Mouse (Mus musculus): ENCODE results near the gene Hic2. TPM values are rescaled to one million over a fixed set of nuclear protein-coding genes. Genes with fewer than 3 reads are reported as not detected.
A peak's percentile ranks its signal among the peaks of the same experiment; 100 is the strongest.

Gene Hic2
- total and polyA plus RNA-seq, 3 experiments, result 5.9 to 9.5 TPM; not detected in 1

DNA sequence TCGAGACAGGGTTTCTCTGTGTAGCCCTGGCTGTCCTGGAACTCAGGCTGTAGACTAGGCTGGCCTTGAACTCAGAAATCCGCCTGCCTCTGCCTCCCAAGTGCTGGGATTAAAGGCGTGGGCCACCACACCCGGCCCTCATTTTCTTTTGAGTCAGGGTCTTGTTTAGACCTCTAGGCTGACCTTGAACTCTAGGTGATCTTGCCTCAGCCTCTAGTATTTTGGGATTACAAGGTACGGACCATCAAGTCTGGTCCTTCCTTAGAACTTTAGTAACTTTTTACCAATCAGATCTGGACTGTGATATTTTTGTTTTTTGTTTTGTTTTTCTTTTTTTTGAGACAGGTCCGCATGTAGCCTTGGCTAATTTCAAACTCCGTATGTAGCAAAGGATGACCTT lies 42.3 kb downstream of the Hic2 start, which contains the start of gene Tmem191c:
Gene Tmem191c (plus strand): TSS at position 357 of the 400 bp plus-strand sequence.
- peak within 1 kb of the TSS; percentile 62 to 73 for H3K4me3 ChIP-seq (ENCODE audit: control insufficient read depth in 1 of 2, insufficient read depth in 1 of 2, low read depth in 2 of 2, low read length in 2 of 2)
- no peaks in the 10 kb centered on the region for H3K9me3 ChIP-seq (replicated peaks; ENCODE audit: insufficient read depth, low read length)
- H3K27me3 ChIP-seq (ENCODE audit: control insufficient read depth in 1 of 2, insufficient read depth in 2 of 2, low read length in 2 of 2), result no peaks in the 10 kb centered on the region
- no peak for DNase-seq (ENCODE audit: low read depth, low spot score)
- no peaks in the 10 kb centered on the region for H3K36me3 ChIP-seq (ENCODE audit: control insufficient read depth in 1 of 2, insufficient read depth in 2 of 2, low read length in 2 of 2)
- 0 out of 2 replicates have a peak, but pooled peaks have one; percentile 12 for TF ChIP-seq ZKSCAN1 (IDR thresholded peaks at IDR 0.05; ENCODE audit: low read depth, low read length)
- TF ChIP-seq HCFC1 (IDR thresholded peaks at IDR 0.05; ENCODE audit: low read depth, low read length), result no peak
- 0 out of 4 replicates have a peak, but pooled peaks cover 0 to 4% of the 10 kb centered on the region in 2 experiments for H3K4me1 ChIP-seq (ENCODE audit: control insufficient read depth in 1 of 2, insufficient read depth in 2 of 2, low read length in 2 of 2)
- peak within 1 kb of the TSS; percentile 66 for H3K9ac ChIP-seq (ENCODE audit: control insufficient read depth, low read depth, low read length, poor library complexity, severe bottlenecking)
- H3K79me2 ChIP-seq (ENCODE audit: control insufficient read depth, insufficient read depth, low read length, poor library complexity), result no peaks in the 10 kb centered on the region
- no peak within 1 kb of the TSS for H3K27ac ChIP-seq (ENCODE audit: control insufficient read depth, low read depth, low read length)

DNA sequence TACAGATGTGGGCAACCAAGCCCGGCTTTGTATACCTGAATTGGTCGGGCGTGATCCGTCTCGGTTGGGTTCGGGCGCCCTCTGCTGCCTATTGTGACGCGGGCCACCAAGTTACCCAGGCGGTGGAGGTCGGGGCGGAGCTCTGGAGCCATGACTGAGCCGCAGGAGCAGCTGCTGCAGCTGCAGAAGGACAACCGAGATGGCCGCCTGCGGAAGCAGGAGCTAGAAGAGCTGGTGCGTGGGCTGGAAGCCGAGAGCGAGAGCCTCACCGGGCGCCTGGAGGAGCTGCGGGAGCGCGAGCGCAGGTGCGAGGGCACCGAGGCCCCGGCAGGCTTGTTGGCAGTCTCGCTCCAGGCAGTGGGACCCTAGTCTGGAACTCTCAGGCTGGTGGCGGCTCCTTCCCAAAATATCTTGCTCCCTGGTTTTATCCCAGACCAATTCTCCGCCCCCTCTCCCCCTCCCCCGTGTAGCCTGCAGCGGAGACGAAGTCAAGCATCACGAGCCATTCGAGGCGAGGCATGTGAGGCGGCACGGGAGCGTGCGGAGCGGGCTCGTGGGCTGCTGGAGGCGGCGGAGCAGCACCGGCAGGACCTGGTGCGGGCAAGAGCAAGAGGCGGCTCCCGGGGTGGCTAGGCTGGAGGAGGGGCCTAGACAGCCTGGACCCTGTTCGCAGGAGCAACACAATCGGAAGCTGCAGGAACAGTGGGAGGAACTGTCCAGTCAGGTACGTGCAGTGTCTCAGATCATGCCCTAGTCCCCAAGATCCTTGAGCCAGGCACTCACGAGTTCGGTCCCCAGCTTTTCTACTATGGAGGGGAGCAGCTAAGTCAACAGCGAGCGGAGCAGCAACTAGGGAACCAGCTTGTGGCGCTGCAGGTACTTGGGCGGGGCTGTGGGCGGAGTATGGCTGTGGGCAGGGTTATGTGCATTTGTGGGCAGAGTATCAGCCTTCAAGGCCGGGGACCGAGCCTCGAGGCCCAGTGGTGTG lies 43.1 kb downstream of the Hic2 start:
- Histone ChIP-seq H3K27ac (ENCODE audit: control insufficient read depth, low read depth, low read length) (no peak overlapping the region), H3K4me3 (ENCODE audit: control insufficient read depth in 1 of 2, insufficient read depth in 1 of 2, low read depth in 2 of 2, low read length in 2 of 2) (peak overlapping the region; percentile 62 to 73), H3K9me3 (replicated peaks; ENCODE audit: insufficient read depth, low read length) (no peaks in the 10 kb centered on the region), H3K4me1 (ENCODE audit: control insufficient read depth in 1 of 2, insufficient read depth in 2 of 2, low read length in 2 of 2) (0 out of 4 replicates have a peak, but pooled peaks cover 0 to 4% of the 10 kb centered on the region in 2 experiments), H3K9ac (ENCODE audit: control insufficient read depth, low read depth, low read length, poor library complexity, severe bottlenecking) (peak overlapping the region; percentile 66), H3K36me3 (ENCODE audit: control insufficient read depth in 1 of 2, insufficient read depth in 2 of 2, low read length in 2 of 2) (no peaks in the 10 kb centered on the region), H3K79me2 (ENCODE audit: control insufficient read depth, insufficient read depth, low read length, poor library complexity) (no peaks in the 10 kb centered on the region), H3K27me3 (ENCODE audit: control insufficient read depth in 1 of 2, insufficient read depth in 2 of 2, low read length in 2 of 2) (no peaks in the 10 kb centered on the region)
- peak; percentile 94 for DNase-seq (ENCODE audit: low read depth, low spot score)
- TF ChIP-seq POLR2A (IDR thresholded peaks at IDR 0.05; ENCODE audit: control insufficient read depth in 1 of 2, insufficient read depth in 1 of 2, low read depth in 1 of 2, low read length in 2 of 2, poor library complexity in 1 of 2) (peak; percentile 44 to 45; a peak in 1 of 4 replicates), SMC3 (IDR thresholded peaks at IDR 0.05; ENCODE audit: low read depth, low read length) (peak; percentile 98), MYC (IDR thresholded peaks at IDR 0.05; ENCODE audit: low read depth, low read length) (no peak), ZMIZ1 (IDR thresholded peaks at IDR 0.05; ENCODE audit: low read depth, low read length) (no peak), ETS1 (IDR thresholded peaks at IDR 0.05; ENCODE audit: low read depth, low read length) (0 out of 2 replicates have a peak, but pooled peaks have one; percentile 7), KAT2A (conservative IDR thresholded peaks at IDR 0.05; ENCODE audit: low read depth, low read length) (no peak), RCOR1 (IDR thresholded peaks at IDR 0.05; ENCODE audit: low read depth, low read length) (no peak), E2F4 (IDR thresholded peaks at IDR 0.05; ENCODE audit: borderline replicate concordance, low read depth, low read length) (no peak), MYB (IDR thresholded peaks at IDR 0.05; ENCODE audit: low read depth, low read length) (no peak), CHD1 (IDR thresholded peaks at IDR 0.05; ENCODE audit: low read depth, low read length) (no peak), HCFC1 (IDR thresholded peaks at IDR 0.05; ENCODE audit: low read depth, low read length) (0 out of 2 replicates have a peak, but pooled peaks have one; percentile 30), NRF1 (IDR thresholded peaks at IDR 0.05; ENCODE audit: insufficient read depth, low read depth, low read length, poor library complexity, severe bottlenecking) (no peak), JUND (IDR thresholded peaks at IDR 0.05; ENCODE audit: low read depth, low read length) (no peak), MXI1 (IDR thresholded peaks at IDR 0.05; ENCODE audit: low read depth, low read length) (peak; percentile 78), NELFE (IDR thresholded peaks at IDR 0.05; ENCODE audit: low read depth, low read length) (no peak; the same call in 1 of the 2 replicates), USF1 (IDR thresholded peaks at IDR 0.05; ENCODE audit: low read depth, low read length) (no peak), MAZ (IDR thresholded peaks at IDR 0.05; ENCODE audit: low read depth, low read length) (0 out of 2 replicates have a peak, but pooled peaks have one; percentile 38), EP300 (IDR thresholded peaks at IDR 0.05; ENCODE audit: low read depth in 1 of 2, low read length in 2 of 2) (0 out of 4 replicates have a peak, but pooled peaks of 1 of the 2 experiments have one; percentile 11), USF2 (IDR thresholded peaks at IDR 0.05; ENCODE audit: borderline replicate concordance in 1 of 2, insufficient read depth in 1 of 2, low read depth in 1 of 2, low read length in 2 of 2) (no peak), POLR2AphosphoS5 (IDR thresholded peaks at IDR 0.05; ENCODE audit: borderline replicate concordance, low read depth, low read length) (no peak), TAL1 (IDR thresholded peaks at IDR 0.05; ENCODE audit: low read length) (no peak), ELF1 (IDR thresholded peaks at IDR 0.05; ENCODE audit: low read depth, low read length) (no peak), POLR2AphosphoS2 (IDR thresholded peaks at IDR 0.05; ENCODE audit: low read length) (no peak), TBP (IDR thresholded peaks at IDR 0.05; ENCODE audit: low read depth, low read length) (peak; percentile 64; the same call in 1 of the 2 replicates), CHD2 (IDR thresholded peaks at IDR 0.05; ENCODE audit: low read length) (no peak), ZKSCAN1 (IDR thresholded peaks at IDR 0.05; ENCODE audit: low read depth, low read length) (peak; percentile 4; the same call in 1 of the 2 replicates), MAX (IDR thresholded peaks at IDR 0.05; ENCODE audit: low read length) (no peak; the same call in 1 of the 2 replicates), ZC3H11A (IDR thresholded peaks at IDR 0.05; ENCODE audit: low read depth, low read length) (peak; percentile 96)
